8 mouse cellular contexts compared by ENCODE assay signal in the genomic region with DNA sequence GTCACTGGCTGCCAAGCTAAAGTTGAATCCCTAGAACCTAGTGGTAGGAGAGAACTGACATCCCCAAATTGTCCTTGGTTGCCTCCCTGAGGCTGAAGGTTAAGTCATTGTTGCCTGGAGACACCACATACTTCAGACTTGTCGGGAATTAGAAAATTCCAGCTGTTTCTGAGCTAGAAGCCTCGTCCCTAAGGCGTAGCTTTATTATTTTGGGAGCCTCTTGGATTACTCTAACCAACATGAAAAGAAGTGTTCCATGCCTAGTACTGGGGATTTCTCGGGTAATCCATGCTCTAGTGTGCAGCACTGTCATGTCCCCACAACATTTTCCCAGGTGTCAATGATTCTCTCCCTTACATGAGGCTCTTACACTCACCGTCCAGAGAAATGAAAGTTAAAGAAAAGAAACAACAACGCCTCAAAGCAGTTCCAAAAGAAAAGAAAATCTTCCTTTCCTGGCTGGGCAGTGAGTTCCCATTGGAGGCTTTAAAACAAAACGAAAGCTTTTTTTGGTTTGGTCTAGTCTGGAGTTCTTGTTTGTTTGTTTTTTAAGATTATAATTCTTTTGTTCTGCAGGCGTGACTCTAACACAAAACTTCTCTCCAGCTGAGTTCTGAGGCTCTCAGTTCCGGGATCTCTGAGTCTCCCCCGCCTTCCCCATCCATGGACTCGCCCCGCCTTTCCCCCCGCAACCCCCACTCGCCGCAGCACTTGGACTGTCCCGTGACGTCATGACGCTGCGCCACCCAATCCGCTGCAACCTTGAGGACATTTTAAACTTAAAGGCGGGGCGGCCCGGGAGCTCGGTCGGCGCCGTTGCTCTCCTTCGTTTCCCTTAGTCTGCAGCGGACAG. TPM values are rescaled to one million over a fixed set of nuclear protein-coding genes. Genes with fewer than 3 reads are reported as not detected.
DNase-seq lines count a peak whose midpoint lies in the region; ATAC-seq and TF ChIP-seq lines count a peak whose summit lies in the region.

A gene (plus strand): TSS at position 733 of the 853 bp plus-strand sequence.

- peaks cover 5 to 10% of the 10 kb centered on the region in 2 experiments for H3K36me3 ChIP-seq in MEL (ENCODE audit: control insufficient read depth in 1 of 2, insufficient read depth in 2 of 2, low read length in 2 of 2)
- H3K36me3 ChIP-seq in forebrain, postnatal 0 days (ENCODE audit: insufficient read depth) = no peaks in the 10 kb centered on the region
- H3K36me3 ChIP-seq in lung, embryonic 15.5 days = peaks cover 12% of the 10 kb centered on the region

- H3K27me3 ChIP-seq in MEL (ENCODE audit: control insufficient read depth in 1 of 2, insufficient read depth in 2 of 2, low read length in 2 of 2) = no peaks in the 10 kb centered on the region
- H3K27me3 ChIP-seq in cerebellum, adult 2 months (ENCODE audit: control insufficient read depth, insufficient read depth, low read length) = no peaks in the 10 kb centered on the region
- H3K27me3 ChIP-seq in forebrain, postnatal 0 days (ENCODE audit: insufficient read depth, low read length) = no peaks in the 10 kb centered on the region
- H3K27me3 ChIP-seq in lung, embryonic 15.5 days = no peaks in the 10 kb centered on the region

- DNase-seq in MEL (ENCODE audit: low read depth, low spot score) = peak; percentile 96
- peak; percentile 84 to 89 for DNase-seq in cerebellum, adult 2 months
- peak; percentile 95 for DNase-seq in forebrain, postnatal 0 days
- DNase-seq in heart, postnatal 4 days = peak; percentile 95
- DNase-seq in layer of hippocampus, adult 8-10 months (ENCODE audit: low spot score in 2 of 2) = peak; percentile 66 to 81
- peak; percentile 76 for DNase-seq in ovary, adult 18-20 months (ENCODE audit: low spot score)
- DNase-seq in thymus, postnatal 0 days (ENCODE audit: low spot score) = peak; percentile 95

- peak; percentile 98 for ATAC-seq in forebrain, postnatal 0 days
- ATAC-seq in lung, embryonic 15.5 days (ENCODE audit: borderline replicate concordance, extremely low read depth, low FRiP score, low TSS enrichment) = peak; percentile 94

- H3K9me3 ChIP-seq in MEL (replicated peaks; ENCODE audit: insufficient read depth, low read length) = no peaks in the 10 kb centered on the region
- H3K9me3 ChIP-seq in forebrain, postnatal 0 days (ENCODE audit: low read length) = no peaks in the 10 kb centered on the region
- no peaks in the 10 kb centered on the region for H3K9me3 ChIP-seq in lung, embryonic 15.5 days

- peaks cover 2 to 6% of the 10 kb centered on the region in 2 experiments; a peak in 2 of 4 replicates for H3K4me1 ChIP-seq in MEL (ENCODE audit: control insufficient read depth in 1 of 2, insufficient read depth in 2 of 2, low read length in 2 of 2)
- H3K4me1 ChIP-seq in cerebellum, adult 2 months (ENCODE audit: control insufficient read depth, insufficient read depth, low read length) = no peaks in the 10 kb centered on the region
- H3K4me1 ChIP-seq in forebrain, postnatal 0 days (ENCODE audit: insufficient read depth) = peaks cover 6% of the 10 kb centered on the region
- peaks cover 13% of the 10 kb centered on the region for H3K4me1 ChIP-seq in lung, embryonic 15.5 days

- peak within 1 kb of the TSS; percentile 81 for H3K4me2 ChIP-seq in forebrain, postnatal 0 days (ENCODE audit: low read depth)
- peak within 1 kb of the TSS; percentile 64 for H3K4me2 ChIP-seq in lung, embryonic 15.5 days

- peaks cover 18% of the 10 kb centered on the region for H3K79me2 ChIP-seq in MEL (ENCODE audit: control insufficient read depth, insufficient read depth, low read length, poor library complexity)

- peak within 1 kb of the TSS; percentile 92 to 98 for H3K4me3 ChIP-seq in MEL (ENCODE audit: control insufficient read depth in 1 of 2, insufficient read depth in 1 of 2, low read depth in 2 of 2, low read length in 2 of 2)
- peak within 1 kb of the TSS; percentile 81 for H3K4me3 ChIP-seq in cerebellum, adult 2 months (replicated peaks; ENCODE audit: insufficient read depth, low read depth, low read length)
- H3K4me3 ChIP-seq in forebrain, postnatal 0 days (ENCODE audit: low read depth, low read length) = peak within 1 kb of the TSS; percentile 90
- peak within 1 kb of the TSS; percentile 87 for H3K4me3 ChIP-seq in lung, embryonic 15.5 days

- peak within 1 kb of the TSS; percentile 84 for H3K9ac ChIP-seq in MEL (ENCODE audit: control insufficient read depth, low read depth, low read length, poor library complexity, severe bottlenecking)
- peak within 1 kb of the TSS; percentile 43 for H3K9ac ChIP-seq in forebrain, postnatal 0 days
- H3K9ac ChIP-seq in lung, embryonic 15.5 days = peak within 1 kb of the TSS; percentile 76

- peak in 1 of 2 experiments; percentile 40; a peak in 2 of 4 replicates for TF ChIP-seq EP300 in MEL (IDR thresholded peaks at IDR 0.05; ENCODE audit: low read depth in 1 of 2, low read length in 2 of 2)

- TF ChIP-seq POLR2A in MEL (IDR thresholded peaks at IDR 0.05; ENCODE audit: control insufficient read depth in 1 of 2, insufficient read depth in 1 of 2, low read depth in 1 of 2, low read length in 2 of 2, poor library complexity in 1 of 2) = peak in 1 of 2 experiments; percentile 77; a peak in 2 of 4 replicates
- TF ChIP-seq POLR2A in cerebellum, adult 2 months (IDR thresholded peaks at IDR 0.05; ENCODE audit: borderline replicate concordance, insufficient read depth, low read length) = no peak

- peak within 1 kb of the TSS; percentile 26 for H3K27ac ChIP-seq in MEL (ENCODE audit: control insufficient read depth, low read depth, low read length)
- no peak within 1 kb of the TSS for H3K27ac ChIP-seq in cerebellum, adult 2 months (ENCODE audit: insufficient read depth, low read length)
- no peak within 1 kb of the TSS; the same call in 1 of the 2 replicates for H3K27ac ChIP-seq in forebrain, postnatal 0 days (ENCODE audit: low read depth, low read length)
- peak within 1 kb of the TSS; percentile 62 for H3K27ac ChIP-seq in lung, embryonic 15.5 days

- no peak for TF ChIP-seq CTCF in MEL (IDR thresholded peaks at IDR 0.05 in 2 of 3, conservative IDR thresholded peaks at IDR 0.05 in 1 of 3; ENCODE audit: control insufficient read depth in 1 of 3, insufficient read depth in 1 of 3, low read depth in 2 of 3, low read length in 3 of 3, poor library complexity in 1 of 3, severe bottlenecking in 1 of 3)
- TF ChIP-seq CTCF in cerebellum, adult 2 months (IDR thresholded peaks at IDR 0.05; ENCODE audit: borderline replicate concordance, insufficient read depth, low read depth, low read length) = no peak
- TF ChIP-seq CTCF in forebrain, postnatal 0 days (IDR thresholded peaks at IDR 0.05; ENCODE audit: low read depth) = no peak

- no peak; the same call in 1 of the 2 replicates for TF ChIP-seq RAD21 in MEL (IDR thresholded peaks at IDR 0.05; ENCODE audit: low read depth, low read length)

- WGBS in cerebellum, adult 2 months = under 1% methylated on average over 29 of the region's 29 CpGs
- WGBS in forebrain, postnatal 0 days = 4% methylated on average over 29 of the region's 29 CpGs
- 2% methylated on average over 29 of the region's 29 CpGs for WGBS in lung, embryonic 15.5 days

TF ChIP-seq in MEL, 35 proteins besides CTCF, POLR2A, EP300 and RAD21 (continues in another document):
- TF ChIP-seq RCOR1 (IDR thresholded peaks at IDR 0.05; ENCODE audit: low read depth, low read length) (no peak; the same call in 1 of the 2 replicates), ZNF384 (IDR thresholded peaks at IDR 0.05; ENCODE audit: low read depth, low read length) (no peak), USF1 (IDR thresholded peaks at IDR 0.05; ENCODE audit: low read depth, low read length) (no peak), UBTF (IDR thresholded peaks at IDR 0.05; ENCODE audit: borderline replicate concordance, insufficient read depth, low read depth, low read length) (no peak), JUND (IDR thresholded peaks at IDR 0.05; ENCODE audit: low read depth, low read length) (no peak), SIN3A (IDR thresholded peaks at IDR 0.05; ENCODE audit: low read length) (peak; percentile 99), E2F4 (IDR thresholded peaks at IDR 0.05; ENCODE audit: borderline replicate concordance, low read depth, low read length) (no peak; the same call in 1 of the 2 replicates), POLR2AphosphoS2 (IDR thresholded peaks at IDR 0.05; ENCODE audit: low read length) (0 out of 2 replicates have a peak, but pooled peaks have one; percentile 53), KAT2A (conservative IDR thresholded peaks at IDR 0.05; ENCODE audit: low read depth, low read length) (no peak; the same call in 1 of the 2 replicates), POLR2AphosphoS5 (IDR thresholded peaks at IDR 0.05; ENCODE audit: borderline replicate concordance, low read depth, low read length) (no peak), MYC (IDR thresholded peaks at IDR 0.05; ENCODE audit: low read depth, low read length) (no peak), ZMIZ1 (IDR thresholded peaks at IDR 0.05; ENCODE audit: low read depth, low read length) (no peak; the same call in 1 of the 2 replicates), TBP (IDR thresholded peaks at IDR 0.05; ENCODE audit: low read depth, low read length) (peak; percentile 43; the same call in 1 of the 2 replicates), MEF2A (IDR thresholded peaks at IDR 0.05; ENCODE audit: extremely low read depth, insufficient replicate concordance, low read depth, low read length, poor library complexity, severe bottlenecking) (no peak), CHD1 (IDR thresholded peaks at IDR 0.05; ENCODE audit: low read depth, low read length) (peak; percentile 100), CHD2 (IDR thresholded peaks at IDR 0.05; ENCODE audit: low read length) (peak; percentile 31; the same call in 1 of the 2 replicates), ETS1 (IDR thresholded peaks at IDR 0.05; ENCODE audit: low read depth, low read length) (peak; percentile 66), BHLHE40 (IDR thresholded peaks at IDR 0.05; ENCODE audit: borderline replicate concordance, low read depth, low read length) (peak; percentile 35; the same call in 1 of the 2 replicates), GABPA (IDR thresholded peaks at IDR 0.05; ENCODE audit: low read depth, low read length) (no peak)

RNA-seq across cellular contexts. Expression of the gene that starts here (rescaled TPM):
- 19.5 and 21.9 TPM in 2 replicates for total RNA-seq in MEL (2012; rRNA removed)
- polyA plus RNA-seq in MEL (2012; ENCODE audit: insufficient read depth in 1 of 2, insufficient read length in 2 of 2, low read depth in 1 of 2, low replicate concordance in 2 of 2, missing spikeins in 1 of 2) = 100 to 1,000 TPM in 1 of 2 experiments, 10 to 100 TPM in 1; 26.4 to 119 TPM
- 0.54 and 0.90 TPM in 2 replicates for polyA plus RNA-seq in cerebellum, adult 2 months (2012; rRNA removed)
- total RNA-seq in forebrain, postnatal 0 days (2014; rRNA removed) = 2.2 and 6.9 TPM in 2 replicates
- polyA plus RNA-seq in forebrain, postnatal 0 days (2015; fragmentation: Nextera tagmentation; extraction: Ambion mirVana) = 1.8 and 2.7 TPM in 2 replicates
- 10 to 100 TPM; 20.4 to 22.6 TPM for total RNA-seq in heart, postnatal 4 days (2021)
- total RNA-seq in layer of hippocampus, adult 8-10 months (2022) = 1 to 10 TPM in 3 of 4 experiments, under 1 TPM in 1; 0.80 to 2.0 (median 1.2) TPM
- 29.2 and 31.0 TPM in 2 replicates for polyA plus RNA-seq in lung, embryonic 15.5 days (2015; fragmentation: Nextera tagmentation; extraction: Ambion mirVana)
- 26.8 and 28.7 TPM in 2 replicates for polyA plus RNA-seq in thymus, postnatal 0 days (2015; fragmentation: Nextera tagmentation; extraction: Ambion mirVana)

Comparison
In these comparisons a context has a peak if more than half of its experiments do, and no peak if none do; other contexts are left out.
1. Peak in DNase-seq and H3K4me3 ChIP-seq in cerebellum, adult 2 months; RNA of the gene not detected or under 1 TPM.
2. H3K27ac ChIP-seq: peak in MEL (single experiment) and lung, embryonic 15.5 days (single experiment); none in cerebellum, adult 2 months (single experiment) and forebrain, postnatal 0 days (single experiment).
3. Peak in every context shown above with its lines, with median percentiles within 50 percentile points of each other: DNase-seq, H3K4me3 ChIP-seq and H3K9ac ChIP-seq.